Mouse (Mus musculus): ENCODE results near the gene Csmd2.

DNA sequence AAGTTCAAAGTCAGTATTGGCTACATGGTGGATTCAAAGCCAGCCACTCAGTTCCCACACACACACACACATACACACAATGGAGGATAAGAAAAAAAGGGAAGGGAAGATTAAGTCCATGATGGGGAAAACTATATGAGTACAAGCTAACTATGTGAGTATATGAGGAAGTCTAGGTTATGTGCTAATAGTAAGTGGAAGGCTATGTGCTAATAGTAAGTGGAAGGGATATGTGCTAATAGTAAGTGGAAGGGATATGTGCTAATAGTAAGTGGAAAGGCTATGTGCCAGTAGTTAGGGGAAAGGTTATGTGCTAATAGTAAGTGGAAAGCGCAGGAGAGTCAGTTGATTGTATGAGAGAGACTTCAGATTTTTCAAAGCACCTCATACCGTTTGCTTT, 453.6 kb downstream of the Csmd2 start:
- TF ChIP-seq CTCF (IDR thresholded peaks at IDR 0.05; ENCODE audit: borderline replicate concordance, insufficient read depth, low read depth, low read length): no peak
- TF ChIP-seq POLR2A (IDR thresholded peaks at IDR 0.05; ENCODE audit: borderline replicate concordance, insufficient read depth, low read length): no peak
